Mouse (Mus musculus): ENCODE results near the gene Sh2d1b2. TPM values are rescaled to one million over a fixed set of nuclear protein-coding genes. Genes with fewer than 3 reads are reported as not detected.

Sh2d1b2 gene
- polyA plus RNA-seq, 1 experiment, result 0.04 TPM

DNA sequence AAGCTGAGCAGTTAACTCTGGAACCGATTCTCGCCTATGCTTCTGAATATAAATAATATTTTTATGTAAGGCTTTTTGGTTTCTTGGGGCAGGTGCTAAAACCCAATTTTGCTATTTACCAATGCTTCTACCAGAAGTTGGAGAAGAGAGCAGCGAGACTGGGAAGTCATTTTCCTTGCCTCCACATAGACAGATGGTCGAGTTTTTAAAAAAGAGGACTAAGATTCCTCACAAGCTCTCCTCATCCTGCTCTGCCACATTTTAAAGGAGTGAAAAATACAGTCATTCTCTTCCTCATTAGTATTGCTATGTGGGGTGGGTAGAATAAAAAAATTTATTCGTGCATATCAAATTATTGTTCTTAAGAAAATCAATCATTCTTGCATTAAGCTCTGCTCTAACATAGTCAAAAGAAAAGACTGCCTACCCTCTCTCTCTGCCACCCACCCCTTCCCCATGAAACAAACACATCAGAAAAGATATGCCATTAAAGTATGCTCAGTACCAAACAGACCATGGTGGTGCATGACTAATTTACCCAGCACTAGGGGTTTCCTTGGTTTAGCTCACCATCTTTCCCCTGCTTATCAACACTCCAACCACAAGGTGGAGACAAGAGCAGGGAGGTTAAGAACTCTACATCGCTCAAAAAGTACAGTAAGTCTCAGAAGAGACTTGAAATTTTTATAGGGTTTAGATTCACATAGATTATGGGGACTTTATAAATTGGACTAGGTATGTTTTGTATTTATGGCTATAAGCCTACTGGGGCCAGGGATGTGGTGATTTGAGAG is 14.3 kb upstream of the Sh2d1b2 start:
- peaks cover 2% of the 10 kb centered on the region; the same call in 1 of the 2 replicates for H3K4me1 ChIP-seq (replicated peaks; ENCODE audit: control insufficient read depth, insufficient read depth, low read length)
- DNase-seq, result peak; percentile 25
- TF ChIP-seq CTCF (IDR thresholded peaks at IDR 0.05; ENCODE audit: borderline replicate concordance, control insufficient read depth, extremely low read depth, insufficient read depth, low read length, poor library complexity), result no peak
- TF ChIP-seq POLR2A (IDR thresholded peaks at IDR 0.05; ENCODE audit: control insufficient read depth, extremely low read depth, insufficient read depth, low read length, poor library complexity), result no peak
- no peaks in the 10 kb centered on the region for H3K27me3 ChIP-seq (ENCODE audit: control insufficient read depth, insufficient read depth, low read length)
- H3K36me3 ChIP-seq (ENCODE audit: control insufficient read depth, insufficient read depth, low read length), result no peaks in the 10 kb centered on the region
- H3K27ac ChIP-seq (ENCODE audit: control insufficient read depth, insufficient read depth, low read length), result no peak overlapping the region
- WGBS, result 79% methylated on average over 6 of the region's 6 CpGs
- H3K4me3 ChIP-seq (ENCODE audit: control insufficient read depth, insufficient read depth, low read length), result no peak overlapping the region

DNA sequence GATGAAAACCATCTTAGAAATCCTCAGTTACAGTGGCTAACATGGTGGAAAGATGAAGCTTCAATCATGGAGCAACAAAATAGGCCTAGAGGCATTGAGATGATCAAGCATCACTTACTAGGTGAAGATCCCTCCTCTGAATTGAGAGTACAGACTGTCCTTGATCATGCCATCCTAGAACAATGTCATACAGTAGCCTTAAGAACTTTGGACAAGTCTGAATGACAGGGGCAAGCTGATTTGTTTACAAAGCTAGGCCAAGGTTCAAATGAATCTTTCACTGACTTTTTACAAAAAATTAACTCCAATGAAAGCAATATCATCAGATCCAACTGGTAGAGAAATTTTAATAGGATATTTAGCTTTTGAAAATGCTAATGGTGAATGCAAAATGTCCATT is 12.2 kb upstream of the Sh2d1b2 start:
- Histone ChIP-seq H3K27ac (ENCODE audit: control insufficient read depth, insufficient read depth, low read length) (no peak overlapping the region), H3K4me1 (replicated peaks; ENCODE audit: control insufficient read depth, insufficient read depth, low read length) (no peaks in the 10 kb centered on the region), H3K27me3 (ENCODE audit: control insufficient read depth, insufficient read depth, low read length) (no peaks in the 10 kb centered on the region), H3K4me3 (ENCODE audit: control insufficient read depth, insufficient read depth, low read length) (no peak overlapping the region), H3K36me3 (ENCODE audit: control insufficient read depth, insufficient read depth, low read length) (no peaks in the 10 kb centered on the region)
- TF ChIP-seq POLR2A (IDR thresholded peaks at IDR 0.05; ENCODE audit: control insufficient read depth, extremely low read depth, insufficient read depth, low read length, poor library complexity) (no peak), CTCF (IDR thresholded peaks at IDR 0.05; ENCODE audit: borderline replicate concordance, control insufficient read depth, extremely low read depth, insufficient read depth, low read length, poor library complexity) (no peak)
- DNase-seq, result no peak

DNA sequence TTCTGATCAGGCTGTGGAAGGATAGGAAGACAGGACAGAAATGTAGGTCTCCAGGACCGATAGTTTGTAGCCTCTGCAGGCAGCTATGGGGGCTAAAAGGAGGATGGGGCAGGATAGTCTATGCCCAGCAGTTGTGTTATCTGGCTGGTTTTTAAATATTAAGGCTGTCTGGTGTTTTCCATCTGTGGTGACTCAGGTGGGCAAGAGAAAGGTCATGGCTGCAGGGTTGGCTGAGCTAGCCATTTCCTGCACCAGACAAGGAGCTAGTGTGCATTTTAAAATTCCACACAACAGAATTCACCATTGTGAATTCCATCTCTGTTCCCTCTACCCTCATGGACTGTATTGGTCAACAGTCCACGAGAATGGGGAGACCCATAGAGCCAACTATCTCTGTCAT is 9.3 kb upstream of the Sh2d1b2 start:
- H3K27ac ChIP-seq (ENCODE audit: control insufficient read depth, insufficient read depth, low read length), result no peak overlapping the region
- WGBS, result 85% methylated on average over 2 of the region's 2 CpGs

DNA sequence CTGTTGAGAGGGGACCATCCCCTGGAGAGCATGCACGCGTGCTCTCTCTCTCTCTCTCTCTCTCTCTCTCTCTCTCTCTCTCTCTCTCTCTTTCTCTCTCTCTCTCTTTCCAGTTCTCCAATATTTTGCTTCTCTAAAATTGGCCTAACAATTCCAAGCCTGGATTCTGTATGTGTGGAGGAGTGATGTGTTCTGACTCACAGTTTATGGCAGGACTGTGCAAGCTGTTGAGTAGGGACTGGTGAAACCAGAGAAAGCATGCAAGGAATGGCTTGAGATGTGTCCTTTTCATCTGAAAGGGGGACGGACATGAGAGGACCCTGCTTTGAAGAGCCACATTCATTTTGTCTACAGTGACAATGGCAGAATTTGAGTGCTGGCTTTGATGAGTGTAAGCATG is 12.5 kb downstream of the Sh2d1b2 start:
- TF ChIP-seq CTCF (IDR thresholded peaks at IDR 0.05; ENCODE audit: borderline replicate concordance, control insufficient read depth, extremely low read depth, insufficient read depth, low read length, poor library complexity), result no peak
- TF ChIP-seq POLR2A (IDR thresholded peaks at IDR 0.05; ENCODE audit: control insufficient read depth, extremely low read depth, insufficient read depth, low read length, poor library complexity), result no peak
- no peaks in the 10 kb centered on the region for H3K27me3 ChIP-seq (ENCODE audit: control insufficient read depth, insufficient read depth, low read length)
- no peaks in the 10 kb centered on the region for H3K4me1 ChIP-seq (replicated peaks; ENCODE audit: control insufficient read depth, insufficient read depth, low read length)
- no peaks in the 10 kb centered on the region for H3K36me3 ChIP-seq (ENCODE audit: control insufficient read depth, insufficient read depth, low read length)
- no peak overlapping the region for H3K4me3 ChIP-seq (ENCODE audit: control insufficient read depth, insufficient read depth, low read length)
- WGBS, result 97% methylated on average over 3 of the region's 3 CpGs
- no peak overlapping the region for H3K27ac ChIP-seq (ENCODE audit: control insufficient read depth, insufficient read depth, low read length)
- no peak for DNase-seq

More for the DNA sequence above, 9.3 kb upstream of the Sh2d1b2 start:
- no peak overlapping the region for H3K4me3 ChIP-seq (ENCODE audit: control insufficient read depth, insufficient read depth, low read length)
- DNase-seq, result no peak
- TF ChIP-seq POLR2A (IDR thresholded peaks at IDR 0.05; ENCODE audit: control insufficient read depth, extremely low read depth, insufficient read depth, low read length, poor library complexity) (no peak), CTCF (IDR thresholded peaks at IDR 0.05; ENCODE audit: borderline replicate concordance, control insufficient read depth, extremely low read depth, insufficient read depth, low read length, poor library complexity) (no peak)
- no peaks in the 10 kb centered on the region for H3K27me3 ChIP-seq (ENCODE audit: control insufficient read depth, insufficient read depth, low read length)
- H3K4me1 ChIP-seq (replicated peaks; ENCODE audit: control insufficient read depth, insufficient read depth, low read length), result no peaks in the 10 kb centered on the region
- H3K36me3 ChIP-seq (ENCODE audit: control insufficient read depth, insufficient read depth, low read length), result no peaks in the 10 kb centered on the region

DNA sequence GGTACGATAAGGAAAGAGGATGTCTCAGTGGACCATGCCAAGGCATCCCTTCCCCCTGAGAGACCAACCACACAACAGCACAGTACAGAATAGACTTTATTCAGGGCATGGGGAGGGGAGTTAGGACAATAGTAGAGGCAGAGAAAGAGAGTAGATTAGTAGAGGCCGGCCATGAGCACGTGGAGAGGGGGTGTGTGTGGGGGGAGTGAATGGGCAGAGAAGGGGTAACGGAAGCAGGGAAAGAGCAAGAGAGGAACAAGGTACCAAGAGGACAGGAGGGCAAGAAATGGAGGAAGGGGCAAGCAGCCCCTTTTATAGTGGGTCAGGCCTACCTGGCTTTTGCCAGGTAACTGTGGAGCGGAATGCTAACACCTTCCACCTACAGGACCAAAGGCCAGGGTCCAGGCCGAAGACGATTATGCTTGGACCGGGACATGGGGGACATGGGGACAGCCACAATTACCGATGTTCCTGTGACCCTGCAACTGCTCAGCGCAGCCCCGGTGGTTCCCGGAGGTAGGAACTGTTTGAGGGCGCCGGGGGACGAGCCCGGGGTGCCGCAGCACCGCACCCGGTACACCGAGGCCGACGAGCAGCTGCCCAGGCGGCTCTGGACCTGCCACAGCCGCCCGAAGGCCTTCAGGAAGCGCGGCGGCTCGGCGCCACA is 22.5 kb downstream of the Sh2d1b2 start:
- no peak for TF ChIP-seq CTCF (IDR thresholded peaks at IDR 0.05; ENCODE audit: borderline replicate concordance, control insufficient read depth, extremely low read depth, insufficient read depth, low read length, poor library complexity)
- TF ChIP-seq POLR2A (IDR thresholded peaks at IDR 0.05; ENCODE audit: control insufficient read depth, extremely low read depth, insufficient read depth, low read length, poor library complexity), result no peak
- no peak overlapping the region for H3K27ac ChIP-seq (ENCODE audit: control insufficient read depth, insufficient read depth, low read length)
- 48% methylated on average over 30 of the region's 30 CpGs for WGBS

DNA sequence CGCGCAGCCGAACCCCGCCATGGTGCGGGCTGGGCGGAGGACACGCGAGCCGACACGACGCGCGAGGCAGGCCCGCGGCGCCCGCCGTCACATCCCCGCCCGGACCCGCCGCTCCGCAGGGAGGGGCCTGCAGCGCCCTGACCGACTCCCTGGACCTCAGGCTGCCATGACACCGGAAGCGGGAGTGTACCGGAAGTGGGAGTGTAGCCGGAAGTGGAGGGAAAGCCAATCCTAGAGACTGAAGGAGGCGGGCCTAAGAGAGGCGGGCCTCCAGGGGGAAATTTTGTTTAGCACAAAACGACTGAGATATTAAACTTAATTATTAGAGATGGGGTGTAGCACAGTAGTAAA is 23.0 kb downstream of the Sh2d1b2 start:
- H3K4me3 ChIP-seq (ENCODE audit: control insufficient read depth, insufficient read depth, low read length), result peak overlapping the region; percentile 76
- H3K36me3 ChIP-seq (ENCODE audit: control insufficient read depth, insufficient read depth, low read length), result no peaks in the 10 kb centered on the region
- DNase-seq, result peak; percentile 66
- WGBS, result 48% methylated on average over 32 of the region's 32 CpGs
- H3K4me1 ChIP-seq (replicated peaks; ENCODE audit: control insufficient read depth, insufficient read depth, low read length), result peaks cover 6% of the 10 kb centered on the region
- TF ChIP-seq POLR2A (IDR thresholded peaks at IDR 0.05; ENCODE audit: control insufficient read depth, extremely low read depth, insufficient read depth, low read length, poor library complexity) (peak; percentile 44; the same call in 1 of the 2 replicates), CTCF (IDR thresholded peaks at IDR 0.05; ENCODE audit: borderline replicate concordance, control insufficient read depth, extremely low read depth, insufficient read depth, low read length, poor library complexity) (no peak)
- H3K27ac ChIP-seq (ENCODE audit: control insufficient read depth, insufficient read depth, low read length), result no peak overlapping the region
- H3K27me3 ChIP-seq (ENCODE audit: control insufficient read depth, insufficient read depth, low read length), result no peaks in the 10 kb centered on the region

More for the DNA sequence above, 22.5 kb downstream of the Sh2d1b2 start:
- peaks cover 6% of the 10 kb centered on the region for H3K4me1 ChIP-seq (replicated peaks; ENCODE audit: control insufficient read depth, insufficient read depth, low read length)
- no peak for DNase-seq
- peak overlapping the region; percentile 76 for H3K4me3 ChIP-seq (ENCODE audit: control insufficient read depth, insufficient read depth, low read length)
- no peaks in the 10 kb centered on the region for H3K36me3 ChIP-seq (ENCODE audit: control insufficient read depth, insufficient read depth, low read length)
- H3K27me3 ChIP-seq (ENCODE audit: control insufficient read depth, insufficient read depth, low read length), result no peaks in the 10 kb centered on the region
